Mouse (Mus musculus) cerebellum, adult 2 months (tissue): Measurements from ENCODE around the gene Psen2. TPM values are rescaled to one million over a fixed set of nuclear protein-coding genes. Genes with fewer than 3 reads are reported as not detected.

Experiments used
- DNase-seq, 2 experiments: peaks; one replicate each; pipeline ENCODE4 v3.0.0; 2021
- H3K27ac ChIP-seq: fragments of 200-500 bp; 2 replicates; pipeline ENCODE4 v1.5.1; 2012; ENCODE audit warnings: low read length, control low read depth, inconsistent platforms; ENCODE audit not compliant: insufficient read depth
- H3K27me3 ChIP-seq: fragments of 200-500 bp; 2 replicates; pipeline ENCODE4 v1.6.1; 2012; ENCODE audit warnings: inconsistent platforms, mild to moderate bottlenecking, low read length, moderate library complexity; ENCODE audit not compliant: control insufficient read depth, insufficient read depth
- H3K4me1 ChIP-seq: fragments of 200-500 bp; 2 replicates; pipeline ENCODE4 v1.6.1; 2011; ENCODE audit warnings: low read length; ENCODE audit not compliant: control insufficient read depth, insufficient read depth
- H3K4me3 ChIP-seq: fragments of 200-500 bp; replicated peaks from 2 replicates; pipeline ENCODE3; 2011; ENCODE audit warnings: mild to moderate bottlenecking, low read depth, low read length, control low read depth; ENCODE audit not compliant: insufficient read depth
- CTCF ChIP-seq: fragments of 200-500 bp; IDR thresholded peaks from 2 replicates; pipeline ENCODE4 v1.5.1; 2011; ENCODE audit warnings: low read depth, mild to moderate bottlenecking, control low read depth, low read length, moderate library complexity, borderline replicate concordance; ENCODE audit not compliant: insufficient read depth
- POLR2A ChIP-seq: fragments of 200-500 bp; IDR thresholded peaks from 2 replicates; pipeline ENCODE4 v1.6.1; 2011; ENCODE audit warnings: low read length, control low read depth, borderline replicate concordance; ENCODE audit not compliant: insufficient read depth
- WGBS: fragments of 180-500 bp; shearing (Covaris S2); methylation state at CpG from one replicate; pipeline ENCODE4 v1.1.7; 2018; 5-methylcytosine and 5-hydroxymethylcytosine counted together
- polyA plus RNA-seq: library from polyadenylated mRNA; depleted of rRNA; stranded (reverse); fragments of >200 nt; gene quantifications from 2 replicates; pipeline ENCODE4 v1.2.3, GENCODE M21; 2012

Gene Psen2
- polyA plus RNA-seq, 1 experiment: 46.6 TPM

DNA sequence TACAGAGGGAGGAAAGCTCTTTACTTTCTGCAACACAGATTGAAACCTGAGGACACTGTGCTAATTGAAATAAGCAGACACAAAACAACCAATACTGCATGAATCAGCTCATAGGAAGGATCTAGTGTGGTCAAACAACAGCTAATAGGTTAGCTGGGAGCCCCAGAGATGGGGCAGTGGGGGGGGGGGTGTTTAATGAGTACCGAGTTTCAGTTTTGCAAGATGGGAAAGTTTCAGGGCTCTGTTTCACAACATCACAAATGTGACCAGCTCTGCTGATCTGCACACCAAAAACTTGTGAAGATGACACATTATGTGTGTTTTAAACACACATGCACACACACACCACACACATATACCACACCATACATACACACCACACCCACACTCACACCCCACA lies 41.2 kb downstream of the Psen2 start:
- DNase-seq: no peak
- no peaks in the 10 kb centered on the region for H3K27me3 ChIP-seq
- H3K4me3 ChIP-seq: no peak overlapping the region
- H3K27ac ChIP-seq: no peak overlapping the region
- WGBS: 100% methylated on average over 1 of the region's 1 CpGs
- TF ChIP-seq POLR2A: no peak
- no peak for TF ChIP-seq CTCF
- peaks cover 3% of the 10 kb centered on the region; the same call in 1 of the 2 replicates for H3K4me1 ChIP-seq

DNA sequence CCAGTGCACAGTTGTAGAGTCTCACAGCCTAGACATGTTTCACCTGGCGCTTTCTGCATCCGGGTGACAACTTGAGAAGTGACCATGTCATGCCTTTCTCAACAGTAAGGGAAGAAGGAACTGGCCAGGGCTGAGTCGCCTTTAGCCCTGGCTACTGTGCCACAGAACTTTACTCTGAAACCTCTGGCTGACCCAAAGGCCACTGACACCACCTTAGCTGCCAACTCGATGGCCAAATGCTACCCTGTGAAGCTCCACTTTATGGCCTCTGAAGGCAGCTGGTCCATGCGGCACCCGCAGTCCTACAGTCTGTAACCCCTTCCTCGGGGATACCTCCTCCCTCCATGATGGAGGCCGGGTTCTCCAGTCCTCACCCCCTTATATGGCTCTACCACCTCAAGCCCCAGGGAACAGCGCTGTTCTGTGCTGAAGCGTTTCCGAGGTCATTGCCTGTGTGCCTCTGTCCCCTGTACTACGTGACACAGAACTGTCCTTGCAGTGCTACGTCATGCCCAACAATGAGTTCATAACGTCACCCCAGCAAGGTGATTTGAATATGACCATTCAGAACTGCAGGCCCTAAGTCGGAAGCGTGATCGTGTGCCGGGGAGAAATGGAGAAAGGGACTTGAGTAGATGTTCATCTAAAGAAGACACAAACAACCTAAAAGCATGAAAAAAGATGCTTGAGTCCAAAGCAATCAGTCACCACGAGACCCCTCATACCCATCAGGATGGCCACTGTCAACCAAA lies 42.3 kb downstream of the Psen2 start:
- no peak for DNase-seq
- no peaks in the 10 kb centered on the region for H3K27me3 ChIP-seq
- H3K4me1 ChIP-seq: peaks cover 3% of the 10 kb centered on the region; the same call in 1 of the 2 replicates
- H3K27ac ChIP-seq: no peak overlapping the region
- TF ChIP-seq CTCF (no peak), POLR2A (no peak)
- no peak overlapping the region for H3K4me3 ChIP-seq
- WGBS: 93% methylated on average over 19 of the region's 19 CpGs

DNA sequence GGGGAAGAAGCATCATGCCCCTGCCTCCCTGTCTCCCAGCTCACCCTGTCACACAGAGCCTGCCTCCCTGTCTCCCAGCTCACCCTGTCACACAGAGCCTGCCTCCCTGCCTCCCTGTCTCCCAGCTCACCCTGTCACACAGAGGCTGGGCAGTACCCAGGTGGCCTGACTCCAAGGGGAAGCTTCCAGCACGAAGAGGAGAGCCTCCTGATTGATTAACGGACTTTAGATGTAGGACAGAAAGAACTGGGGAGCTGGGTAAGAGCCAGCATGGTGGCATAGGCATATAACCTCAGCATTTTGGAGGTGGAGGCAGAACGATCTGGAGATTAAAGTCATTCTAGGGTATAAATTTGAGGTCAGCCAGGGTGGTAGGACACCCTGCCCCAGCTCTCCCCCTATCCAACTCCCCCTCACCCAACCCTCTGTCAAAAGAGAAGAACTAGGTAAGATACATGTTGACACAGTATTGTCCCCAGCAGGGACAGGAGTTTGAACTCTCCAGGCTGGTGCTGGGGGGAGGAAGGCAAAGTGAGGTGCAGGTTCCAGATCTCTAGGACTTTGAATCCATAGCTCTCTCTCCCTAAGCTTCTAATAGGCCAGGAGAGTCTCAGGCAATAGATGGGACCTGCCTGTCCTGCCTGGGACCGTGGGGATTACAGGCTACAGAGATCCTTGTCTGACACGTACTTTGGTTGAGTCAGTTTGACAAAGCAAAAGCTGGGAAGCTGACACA lies 46.5 kb downstream of the Psen2 start:
- peaks cover 2% of the 10 kb centered on the region; the same call in 1 of the 2 replicates for H3K4me1 ChIP-seq
- H3K27me3 ChIP-seq: no peaks in the 10 kb centered on the region
- 57% methylated on average over 5 of the region's 5 CpGs for WGBS
- TF ChIP-seq POLR2A: no peak
- TF ChIP-seq CTCF: no peak
- no peak for DNase-seq
- H3K27ac ChIP-seq: no peak overlapping the region
- H3K4me3 ChIP-seq: no peak overlapping the region

DNA sequence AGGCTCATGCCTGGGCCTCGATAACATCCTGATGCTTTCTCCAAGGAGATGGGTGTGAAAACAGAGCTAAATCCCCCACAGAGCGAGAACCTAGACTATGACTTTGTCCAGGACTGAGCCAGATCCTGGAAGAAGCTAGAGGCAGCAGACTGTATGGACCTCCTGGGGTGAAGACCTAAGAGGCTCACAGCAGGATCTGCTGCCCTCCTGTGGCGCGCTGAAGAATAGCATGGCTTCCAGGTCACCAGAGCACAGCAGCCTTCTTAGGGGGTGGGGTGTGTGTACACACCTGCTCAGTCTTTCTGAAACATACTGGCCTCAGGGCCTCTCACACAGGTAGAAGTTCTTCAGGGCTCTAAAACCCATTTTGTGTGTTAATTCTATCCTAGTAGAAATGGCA lies 48.2 kb downstream of the Psen2 start:
- Histone ChIP-seq H3K4me1 (peaks cover 9% of the 10 kb centered on the region; the same call in 1 of the 2 replicates), H3K27me3 (no peaks in the 10 kb centered on the region), H3K4me3 (no peak overlapping the region), H3K27ac (no peak overlapping the region)
- TF ChIP-seq POLR2A: no peak
- TF ChIP-seq CTCF: peak; percentile 94
- peak; percentile 75 to 77 for DNase-seq
- WGBS: 13% methylated on average over 4 of the region's 4 CpGs

DNA sequence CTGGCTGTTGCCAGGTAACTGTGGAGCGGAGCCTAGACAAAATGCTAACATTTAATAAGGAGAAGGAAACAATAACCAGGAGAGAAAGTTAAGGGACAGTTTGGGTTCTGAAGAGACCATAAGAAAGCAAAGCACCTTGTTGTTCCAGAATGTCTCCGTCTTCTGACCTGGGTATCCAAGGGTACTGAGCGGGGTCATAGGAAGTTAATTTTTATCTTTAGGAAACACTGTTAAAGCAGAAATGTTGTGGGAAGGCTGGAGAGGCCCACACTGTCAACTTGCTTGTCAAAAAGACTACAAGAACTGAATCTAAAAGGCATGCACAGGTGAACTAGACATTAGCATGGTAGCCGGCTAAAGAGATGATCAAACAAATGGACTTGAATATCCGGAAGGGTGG lies 50.3 kb downstream of the Psen2 start:
- DNase-seq: no peak
- H3K27me3 ChIP-seq: no peaks in the 10 kb centered on the region
- no peak overlapping the region for H3K4me3 ChIP-seq
- WGBS: 96% methylated on average over 5 of the region's 5 CpGs
- H3K27ac ChIP-seq: no peak overlapping the region
- TF ChIP-seq CTCF (no peak), POLR2A (no peak)
- peaks cover 12% of the 10 kb centered on the region for H3K4me1 ChIP-seq

DNA sequence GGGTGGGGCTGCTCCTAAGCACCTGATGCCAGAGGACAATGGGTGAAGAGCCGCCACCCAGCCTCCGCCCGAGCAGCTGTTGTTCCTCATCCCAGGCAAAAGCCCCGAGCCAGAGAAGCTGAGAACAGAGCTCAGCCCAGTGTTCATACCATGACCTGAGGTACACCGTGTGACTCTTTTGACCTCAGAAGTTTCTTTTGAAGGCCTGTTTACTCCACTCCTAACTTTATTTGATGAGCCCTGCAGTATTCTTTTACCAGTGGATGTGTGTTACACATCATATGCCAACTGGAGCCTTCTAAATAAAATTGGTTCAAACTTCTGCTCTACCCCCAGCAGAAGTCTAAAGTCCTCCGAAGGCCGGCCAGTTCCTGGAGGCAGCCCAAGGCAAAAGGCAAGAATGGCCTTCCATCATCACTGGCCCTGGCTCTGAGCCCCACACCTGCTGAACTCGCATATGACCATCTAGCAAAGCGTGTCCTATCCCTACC lies 52.4 kb downstream of the Psen2 start:
- Histone ChIP-seq H3K4me3 (no peak overlapping the region), H3K27me3 (no peaks in the 10 kb centered on the region), H3K4me1 (peaks cover 12% of the 10 kb centered on the region), H3K27ac (peak overlapping the region; percentile 24; the same call in 1 of the 2 replicates)
- peak; percentile 33 to 49 for DNase-seq
- 55% methylated on average over 9 of the region's 9 CpGs for WGBS
- TF ChIP-seq CTCF: no peak
- no peak for TF ChIP-seq POLR2A

DNA sequence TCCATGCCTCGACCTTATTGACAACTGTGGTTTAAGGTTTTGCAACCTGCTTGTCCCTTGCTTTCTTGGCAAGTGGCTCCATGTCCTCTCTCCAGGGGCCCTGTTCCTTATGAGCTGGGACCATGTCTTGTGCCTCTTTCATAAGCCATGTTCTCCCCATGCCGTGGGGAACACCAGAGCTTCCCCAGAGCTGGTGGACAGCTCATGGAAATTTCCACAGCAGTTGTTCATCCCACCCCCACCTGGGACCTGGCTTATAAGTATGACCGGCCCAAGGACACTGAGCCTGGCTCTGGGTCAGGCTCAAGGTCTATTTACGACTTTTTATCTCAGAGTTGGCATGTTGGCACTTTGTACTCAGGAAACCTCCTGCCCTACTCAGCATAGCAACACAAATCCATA lies 53.2 kb downstream of the Psen2 start:
- TF ChIP-seq CTCF (no peak), POLR2A (no peak)
- Histone ChIP-seq H3K4me1 (peaks cover 12% of the 10 kb centered on the region), H3K4me3 (no peak overlapping the region), H3K27me3 (no peaks in the 10 kb centered on the region), H3K27ac (peak overlapping the region; percentile 29)
- DNase-seq: peak; percentile 45 to 62
- WGBS: 17% methylated on average over 4 of the region's 4 CpGs
